ENCODE assay signal across 8 mouse cellular contexts in genomic region chr9:7764463-7764871, GRCm38 (mm10). TPM values are rescaled to one million over a fixed set of nuclear protein-coding genes. Genes with fewer than 3 reads are reported as not detected.
DNase-seq lines count a peak whose midpoint lies in the region; ATAC-seq lines count a peak whose summit lies in the region.

No protein-coding gene starts in this region.

- peak overlapping the region; percentile 91 for H3K27ac ChIP-seq in brown adipose tissue, adult 24 weeks (replicated peaks; ENCODE audit: low read depth, low read length)
- H3K27ac ChIP-seq in liver, embryonic 16.5 days (ENCODE audit: low read length): peak overlapping the region; percentile 81

- ATAC-seq in inflammation-experienced regulatory T-cells, adult 6 months: peak; percentile 23
- ATAC-seq in liver, embryonic 16.5 days (ENCODE audit: low read depth): peak; percentile 7

- DNase-seq in left cerebral cortex, postnatal 4 days: peak; percentile 12
- DNase-seq in left cerebral cortex, postnatal 10 days (ENCODE audit: extremely low spot score in 1 of 2, low spot score in 2 of 2): no peak
- DNase-seq in frontal cortex, postnatal 36 days (ENCODE audit: low spot score in 2 of 2): peak; percentile 26 to 29
- peak; percentile 72 for DNase-seq in neural tube, embryonic 10.5 days (ENCODE audit: extremely low spot score, low spot score)
- DNase-seq in testis, postnatal 10 days (ENCODE audit: low spot score): peak; percentile 52

- under 1% methylated on average over 14 of the region's 14 CpGs for WGBS in liver, embryonic 16.5 days (ENCODE audit: insufficient replicate concordance)

- peak overlapping the region; percentile 91 for H3K4me2 ChIP-seq in liver, embryonic 16.5 days (ENCODE audit: low read depth, low read length)

- peak overlapping the region; percentile 80 for H3K4me3 ChIP-seq in brown adipose tissue, adult 24 weeks (ENCODE audit: insufficient read depth, low read depth, low read length)
- peak overlapping the region; percentile 91 for H3K4me3 ChIP-seq in liver, embryonic 16.5 days (ENCODE audit: low read depth, low read length)

- no peaks in the 10 kb centered on the region for H3K9me3 ChIP-seq in liver, embryonic 16.5 days (replicated peaks; ENCODE audit: control insufficient read depth, low read length)

- intact Hi-C loops in left cerebral cortex, postnatal 4 days (cut with DNase I): no loop called here
- intact Hi-C loops in left cerebral cortex, postnatal 10 days (cut with DNase I): no loop called here

- H3K27me3 ChIP-seq in liver, embryonic 16.5 days (ENCODE audit: control insufficient read depth, insufficient read depth, low read depth, low read length): no peaks in the 10 kb centered on the region

- H3K36me3 ChIP-seq in liver, embryonic 16.5 days (ENCODE audit: control insufficient read depth, insufficient read depth): 0 out of 2 replicates have a peak, but pooled peaks cover 2% of the 10 kb centered on the region

- peak overlapping the region; percentile 91 for H3K9ac ChIP-seq in liver, embryonic 16.5 days (ENCODE audit: low read depth, low read length)

- H3K4me1 ChIP-seq in brown adipose tissue, adult 24 weeks (ENCODE audit: control insufficient read depth, insufficient read depth, insufficient read length, low read length): peaks cover 9% of the 10 kb centered on the region; the same call in 1 of the 2 replicates
- H3K4me1 ChIP-seq in liver, embryonic 16.5 days (ENCODE audit: control insufficient read depth, low read depth, low read length): peaks cover 39% of the 10 kb centered on the region

RNA-seq across cellular contexts. Expression of gene Tmem123, which starts 0.6 kb away (rescaled TPM):
- 10 to 100 TPM in 1 of 2 experiments, 1 to 10 TPM in 1; 9.6 to 10.1 TPM for total RNA-seq in left cerebral cortex, postnatal 4 days (2021)
- total RNA-seq in left cerebral cortex, postnatal 10 days (2021): 1 to 10 TPM; 7.8 to 9.2 TPM
- polyA plus RNA-seq in brown adipose tissue, adult 24 weeks (2012; ENCODE audit: insufficient read depth, insufficient read length, missing spikeins): 48.1 and 61.0 TPM in 2 replicates
- polyA plus RNA-seq in inflammation-experienced regulatory T-cells, adult 6 months (2017; shearing (Covaris generic)): 100 to 1,000 TPM in 1 of 3 experiments, 10 to 100 TPM in 2; 64.0 to 129 (median 94.3) TPM
- 28.6 and 30.5 TPM in 2 replicates for polyA plus RNA-seq in liver, embryonic 16.5 days (2015; fragmentation: Nextera tagmentation; extraction: Ambion mirVana)

Comparison
In these comparisons a context has a peak if more than half of its experiments do, and no peak if none do; other contexts are left out.
1. DNase-seq: peak in left cerebral cortex, postnatal 4 days (single experiment), frontal cortex, postnatal 36 days (2 of 2), neural tube, embryonic 10.5 days (single experiment) and testis, postnatal 10 days (single experiment); none in left cerebral cortex, postnatal 10 days (0 of 2).